ENCODE assay signal across 26 mouse cellular contexts in the genomic region with DNA sequence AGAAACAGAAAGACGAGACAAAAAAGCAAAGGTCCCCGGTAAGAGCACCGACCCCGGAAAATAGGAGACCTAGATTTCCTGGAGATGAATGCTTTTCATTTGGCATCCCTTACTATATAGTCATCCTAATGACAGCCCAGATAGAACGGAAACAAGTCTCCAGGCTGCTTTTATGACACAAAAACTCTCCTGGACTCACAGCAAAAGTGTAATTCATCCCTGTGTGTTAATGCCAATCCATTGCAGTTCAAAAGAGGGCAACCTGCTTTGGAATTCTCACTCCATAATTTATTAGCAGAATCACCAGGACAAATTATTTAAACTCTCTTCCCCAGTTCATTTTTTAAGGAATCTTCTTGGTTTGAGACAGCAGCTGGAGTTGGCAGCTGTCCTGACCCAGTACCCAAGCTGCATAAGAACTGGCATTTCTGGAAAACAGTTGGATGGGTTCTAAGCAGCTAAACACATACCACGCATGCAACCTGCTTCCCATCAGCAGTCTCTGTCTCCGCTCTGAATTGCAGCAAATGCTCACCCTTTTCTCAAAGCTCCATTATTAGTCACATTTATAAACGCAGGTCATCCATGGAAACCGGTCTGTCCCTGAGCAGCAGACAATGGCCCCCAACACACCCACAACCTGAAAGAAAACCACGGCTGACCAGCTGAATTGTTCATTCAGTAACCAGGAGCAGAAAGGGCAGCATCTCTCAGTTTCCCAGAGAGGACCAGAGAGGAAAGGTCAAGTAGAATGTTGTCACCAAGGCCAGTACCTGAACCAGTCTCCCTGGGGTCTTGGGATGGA. TPM values are rescaled to one million over a fixed set of nuclear protein-coding genes. Genes with fewer than 3 reads are reported as not detected.
DNase-seq lines count a peak whose midpoint lies in the region; ATAC-seq and TF ChIP-seq lines count a peak whose summit lies in the region.
"Had no signal": no experiment of that assay in that cellular context is flagged by ENCODE, and none has a peak within 500 bp of the region (broad histone marks: within the 10 kb centered on the region; RNA-seq: fewer than 3 reads in every experiment).

No protein-coding gene starts in this region.

- DNase-seq in heart, adult 11 months = peak; percentile 76
- DNase-seq in heart, adult 2 months = no peak
- DNase-seq in liver, embryonic 11.5 days (ENCODE audit: low spot score) = peak; percentile 11
- DNase-seq in liver, postnatal 0 days = no peak
- peak; percentile 87 for DNase-seq in brain, adult 2 months (ENCODE audit: low read depth, low spot score)
- DNase-seq in layer of hippocampus, adult 9-11 months = peak; percentile 67
- DNase-seq in lung, postnatal 0 days (ENCODE audit: low spot score) = no peak
- no peak for DNase-seq in lung, postnatal 36 days
- DNase-seq: adrenal gland, adult 8-10 months; cerebellum, adult 2 months; cerebellum, postnatal 25 days; embryo, embryonic 11 days; gastrocnemius, postnatal 14 days; kidney, adult 9 months; kidney, postnatal 25 days; liver, embryonic 13.5 days; lung, embryonic 14.5 days; lung, postnatal 4 days; right cerebral cortex, postnatal 25 days; thymus, adult 18-20 months; thymus, postnatal 36 days had no signal

- H3K36me3 ChIP-seq in heart, adult 2 months (ENCODE audit: control insufficient read depth, insufficient read depth, low read length) = no peaks in the 10 kb centered on the region
- no peaks in the 10 kb centered on the region for H3K36me3 ChIP-seq in liver, embryonic 11.5 days (ENCODE audit: control insufficient read depth, insufficient read depth, low read length)
- H3K36me3 ChIP-seq in liver, postnatal 0 days (replicated peaks; ENCODE audit: insufficient read depth, low read length) = no peaks in the 10 kb centered on the region
- no peaks in the 10 kb centered on the region for H3K36me3 ChIP-seq in lung, postnatal 0 days (ENCODE audit: insufficient read depth, low read length)
- H3K36me3 ChIP-seq: limb, embryonic 13.5 days; liver, embryonic 13.5 days had no signal

- H3K4me1 ChIP-seq in heart, adult 2 months (ENCODE audit: control insufficient read depth, insufficient read depth, low read length) = no peaks in the 10 kb centered on the region
- H3K4me1 ChIP-seq in liver, embryonic 11.5 days (replicated peaks; ENCODE audit: control insufficient read depth, insufficient read depth, low read length) = no peaks in the 10 kb centered on the region
- no peaks in the 10 kb centered on the region for H3K4me1 ChIP-seq in liver, postnatal 0 days (ENCODE audit: insufficient read depth)
- no peaks in the 10 kb centered on the region for H3K4me1 ChIP-seq in lung, postnatal 0 days (ENCODE audit: insufficient read depth, low read depth, low read length)
- H3K4me1 ChIP-seq: liver, embryonic 13.5 days had no signal

- TF ChIP-seq CTCF in heart, adult 2 months (IDR thresholded peaks at IDR 0.05) = no peak
- TF ChIP-seq CTCF in liver, postnatal 0 days (IDR thresholded peaks at IDR 0.05; ENCODE audit: low read depth) = no peak
- no peak for TF ChIP-seq CTCF in lung, postnatal 0 days (IDR thresholded peaks at IDR 0.05)

- no peak overlapping the region for H3K27ac ChIP-seq in heart, adult 2 months
- no peak overlapping the region for H3K27ac ChIP-seq in liver, embryonic 11.5 days (ENCODE audit: low read depth, low read length)
- H3K27ac ChIP-seq in liver, postnatal 0 days (ENCODE audit: low read depth) = no peak overlapping the region
- H3K27ac ChIP-seq in lung, postnatal 0 days (ENCODE audit: low read length) = no peak overlapping the region
- H3K27ac ChIP-seq: hindbrain, postnatal 0 days; limb, embryonic 13.5 days; liver, embryonic 13.5 days had no signal

- H3K4me3 ChIP-seq in heart, adult 2 months = no peak overlapping the region
- no peak overlapping the region for H3K4me3 ChIP-seq in liver, embryonic 11.5 days (ENCODE audit: low read depth, low read length)
- H3K4me3 ChIP-seq in liver, postnatal 0 days (ENCODE audit: low read depth, low read length) = no peak overlapping the region
- H3K4me3 ChIP-seq in lung, postnatal 0 days (ENCODE audit: low read depth, low read length) = no peak overlapping the region
- H3K4me3 ChIP-seq: limb, embryonic 13.5 days; liver, embryonic 13.5 days had no signal

- H3K79me2 ChIP-seq in heart, adult 2 months (replicated peaks; ENCODE audit: control insufficient read depth, insufficient read depth, low read length) = no peaks in the 10 kb centered on the region; the same call in 1 of the 2 replicates

- no peak for TF ChIP-seq EP300 in heart, adult 2 months (IDR thresholded peaks at IDR 0.05; ENCODE audit: insufficient read depth, low read depth, low read length)
- no peak for TF ChIP-seq EP300 in liver, postnatal 0 days (IDR thresholded peaks at IDR 0.05; ENCODE audit: low read depth)
- TF ChIP-seq EP300 in lung, postnatal 0 days (IDR thresholded peaks at IDR 0.05) = no peak

- no peak for ATAC-seq in liver, embryonic 11.5 days (replicated peaks; ENCODE audit: low FRiP score)
- ATAC-seq in liver, postnatal 0 days = no peak
- ATAC-seq in lung, postnatal 0 days = no peak
- ATAC-seq: forebrain, embryonic 14.5 days; hindbrain, postnatal 0 days; intestine, embryonic 16.5 days had no signal

- intact Hi-C loops in heart, adult 2 months (cut with DNase I) = no loop called here

- no peak overlapping the region for H3K4me2 ChIP-seq in liver, embryonic 11.5 days
- H3K4me2 ChIP-seq in liver, postnatal 0 days (ENCODE audit: low read depth, low read length) = no peak overlapping the region
- H3K4me2 ChIP-seq in lung, postnatal 0 days (replicated peaks; ENCODE audit: low read depth, low read length) = no peak overlapping the region
- H3K4me2 ChIP-seq: limb, embryonic 13.5 days; liver, embryonic 13.5 days; lung, embryonic 14.5 days had no signal

- no peaks in the 10 kb centered on the region for H3K27me3 ChIP-seq in heart, adult 2 months (ENCODE audit: control insufficient read depth, insufficient read depth, low read length)
- no peaks in the 10 kb centered on the region for H3K27me3 ChIP-seq in liver, embryonic 11.5 days (replicated peaks; ENCODE audit: control insufficient read depth, insufficient read depth, low read length)
- H3K27me3 ChIP-seq in liver, postnatal 0 days (ENCODE audit: insufficient read depth, low read length) = no peaks in the 10 kb centered on the region
- H3K27me3 ChIP-seq in lung, postnatal 0 days (replicated peaks; ENCODE audit: insufficient read depth, low read length) = no peaks in the 10 kb centered on the region
- H3K27me3 ChIP-seq: limb, embryonic 13.5 days; liver, embryonic 13.5 days had no signal

- 87% methylated on average over 10 of the region's 10 CpGs for WGBS in heart, adult 2 months
- 83% methylated on average over 10 of the region's 10 CpGs for WGBS in liver, embryonic 11.5 days
- 81% methylated on average over 10 of the region's 10 CpGs for WGBS in liver, postnatal 0 days (ENCODE audit: insufficient replicate concordance)
- WGBS in lung, postnatal 0 days = 87% methylated on average over 10 of the region's 10 CpGs

- H3K9me3 ChIP-seq in liver, embryonic 11.5 days (ENCODE audit: control insufficient read depth, low read length) = no peaks in the 10 kb centered on the region
- no peaks in the 10 kb centered on the region for H3K9me3 ChIP-seq in liver, postnatal 0 days (ENCODE audit: low read length)
- H3K9me3 ChIP-seq in lung, postnatal 0 days (ENCODE audit: low read length) = no peaks in the 10 kb centered on the region
- H3K9me3 ChIP-seq: limb, embryonic 13.5 days; liver, embryonic 13.5 days had no signal

- no peak overlapping the region for H3K9ac ChIP-seq in heart, adult 2 months (ENCODE audit: low read depth, low read length)
- H3K9ac ChIP-seq in liver, embryonic 11.5 days (ENCODE audit: low read depth, low read length) = no peak overlapping the region
- no peak overlapping the region for H3K9ac ChIP-seq in liver, postnatal 0 days (replicated peaks)
- H3K9ac ChIP-seq in lung, postnatal 0 days (replicated peaks; ENCODE audit: low read depth) = no peak overlapping the region
- H3K9ac ChIP-seq: limb, embryonic 13.5 days; liver, embryonic 13.5 days; lung, embryonic 14.5 days had no signal

- no peak for TF ChIP-seq POLR2A in heart, adult 2 months (IDR thresholded peaks at IDR 0.05; ENCODE audit: insufficient read depth, low read depth, low read length)

RNA-seq across cellular contexts. Expression of gene Me3, which starts 49.7 kb away (rescaled TPM):
- total RNA-seq in heart, adult 2 months (2021) = 100 to 1,000 TPM; 119 to 140 TPM
- polyA plus RNA-seq in heart, adult 2 months (2012; rRNA removed) = 107 and 150 TPM in 2 replicates
- polyA plus RNA-seq in liver, embryonic 11.5 days (2014; fragmentation: Nextera tagmentation; extraction: Ambion mirVana) = 0.12 and 0.22 TPM in 2 replicates
- polyA plus RNA-seq in liver, postnatal 0 days (2015; fragmentation: Nextera tagmentation; extraction: Ambion mirVana) = 0.34 TPM in 2 replicates
- polyA plus RNA-seq in lung, postnatal 0 days (2015; fragmentation: Nextera tagmentation; extraction: Ambion mirVana) = 2.9 and 3.2 TPM in 2 replicates
- total RNA-seq: hematopoietic stem cell, adult 5-6 weeks had no signal

Comparison
In these comparisons a context has a peak if more than half of its experiments do, and no peak if none do; other contexts are left out.
1. DNase-seq: peak in heart, adult 11 months (single experiment), liver, embryonic 11.5 days (single experiment), brain, adult 2 months (single experiment) and layer of hippocampus, adult 9-11 months (single experiment); none in heart, adult 2 months (0 of 2), liver, postnatal 0 days (single experiment), lung, postnatal 0 days (single experiment) and lung, postnatal 36 days (single experiment).
2. RNA of gene Me3, which starts 49.7 kb away (polyA plus RNA-seq): 107 to 150 TPM in heart, adult 2 months; 2.9 to 3.2 TPM in lung, postnatal 0 days, 0.34 TPM in liver, postnatal 0 days and 0.12 to 0.22 TPM in liver, embryonic 11.5 days; every median in the first group is over 10 times any median in the second.